Mouse (Mus musculus) midbrain, embryonic 16.5 days (tissue): ENCODE data around the gene Relch. TPM values are rescaled to one million over a fixed set of nuclear protein-coding genes. Genes with fewer than 3 reads are reported as not detected.
"Not testable (repeated sequence)": the region's sequence is repeated elsewhere in the genome, so short reads cannot be mapped to it uniquely, and the experiment has no call there.

Experiments
- ATAC-seq: fragments of 200-750 bp; cut with Nextera tagmentation; 2 replicates; pipeline ENCODE4 v1.8.0; 2017; ENCODE audit warnings: moderate TSS enrichment
- H3K27ac ChIP-seq: fragments of 300-500 bp; sonication (generic); 2 replicates; pipeline ENCODE4 v1.5.1; 2014; ENCODE audit warnings: mild to moderate bottlenecking, low read length, mixed read lengths
- H3K27me3 ChIP-seq: fragments of 300-500 bp; sonication (generic); 2 replicates; pipeline ENCODE4 v1.6.1; 2014; ENCODE audit warnings: low read depth, low read length, mixed read lengths; ENCODE audit not compliant: control insufficient read depth, insufficient read depth
- H3K36me3 ChIP-seq: fragments of 300-500 bp; sonication (generic); 2 replicates; pipeline ENCODE4 v1.6.1; 2014; ENCODE audit warnings: mild to moderate bottlenecking, low read length, moderate library complexity, mixed read lengths; ENCODE audit not compliant: control insufficient read depth, insufficient read depth
- H3K4me1 ChIP-seq: fragments of 300-500 bp; sonication (generic); 2 replicates; pipeline ENCODE4 v1.6.1; 2014; ENCODE audit warnings: mild to moderate bottlenecking, low read length, mixed read lengths; ENCODE audit not compliant: control insufficient read depth, insufficient read depth
- H3K4me2 ChIP-seq: fragments of 300-500 bp; sonication (generic); 2 replicates; pipeline ENCODE4 v1.6.1; 2014; ENCODE audit warnings: mild to moderate bottlenecking, low read length, mixed read lengths
- H3K4me3 ChIP-seq: fragments of 300-500 bp; sonication (generic); 2 replicates; pipeline ENCODE4 v1.5.1; 2014; ENCODE audit warnings: low read depth, mild to moderate bottlenecking, low read length, moderate library complexity, mixed read lengths
- H3K9ac ChIP-seq: fragments of 300-500 bp; sonication (generic); 2 replicates; pipeline ENCODE4 v1.6.1; 2014; ENCODE audit warnings: low read depth, low read length, mixed read lengths
- H3K9me3 ChIP-seq: fragments of 300-500 bp; sonication (generic); replicated peaks from 2 replicates; pipeline ENCODE4 v1.6.1; 2014; ENCODE audit warnings: mild to moderate bottlenecking, low read length, mixed read lengths; ENCODE audit not compliant: control insufficient read depth, poor library complexity, severe bottlenecking
- WGBS: fragments of 180-500 bp; shearing (Covaris S2); extraction: QIAGEN DNeasy Blood & Tissue Kit; methylation state at CpG from one replicate; pipeline ENCODE4 v1.1.7; 2014; 5-methylcytosine and 5-hydroxymethylcytosine counted together
- polyA plus RNA-seq: library from polyadenylated mRNA; unstranded; fragments of >200 nt; fragmentation: Nextera tagmentation; extraction: Ambion mirVana; gene quantifications from 2 replicates; pipeline ENCODE4 v1.2.1, GENCODE M21; 2015

The Relch gene
- polyA plus RNA-seq, 1 experiment from 2014 or later, result 45.0 TPM

- Histone ChIP-seq H3K9me3 (no peaks in the 10 kb centered on the region), H3K4me3 (no peak overlapping the region), H3K36me3 (peaks cover 17% of the 10 kb centered on the region), H3K4me1 (no peaks in the 10 kb centered on the region), H3K27ac (no peak overlapping the region), H3K27me3 (no peaks in the 10 kb centered on the region), H3K9ac (no peak overlapping the region), H3K4me2 (no peak overlapping the region)
- ATAC-seq, result no peak
- 91% methylated on average over 1 of the region's 1 CpGs for whole genome bisulfite sequencing
Observed at GRCm38 (mm10) chr1:105752944-105753343, 89.3 kb downstream of the Relch start.

GRCm38 (mm10) chr1:105758798-105759197 lies 95.1 kb downstream of the Relch start:
- H3K27me3 ChIP-seq, result no peaks in the 10 kb centered on the region
- no peak overlapping the region for H3K27ac ChIP-seq
- no peak overlapping the region for H3K9ac ChIP-seq
- WGBS, result 95% methylated on average over 4 of the region's 4 CpGs
- no peak overlapping the region for H3K4me2 ChIP-seq
- no peak overlapping the region for H3K4me3 ChIP-seq
- H3K9me3 ChIP-seq, result no peaks in the 10 kb centered on the region
- peak; percentile 11; the same call in 1 of the 2 replicates for ATAC-seq
- H3K36me3 ChIP-seq, result no peaks in the 10 kb centered on the region
- H3K4me1 ChIP-seq, result no peaks in the 10 kb centered on the region

DNA sequence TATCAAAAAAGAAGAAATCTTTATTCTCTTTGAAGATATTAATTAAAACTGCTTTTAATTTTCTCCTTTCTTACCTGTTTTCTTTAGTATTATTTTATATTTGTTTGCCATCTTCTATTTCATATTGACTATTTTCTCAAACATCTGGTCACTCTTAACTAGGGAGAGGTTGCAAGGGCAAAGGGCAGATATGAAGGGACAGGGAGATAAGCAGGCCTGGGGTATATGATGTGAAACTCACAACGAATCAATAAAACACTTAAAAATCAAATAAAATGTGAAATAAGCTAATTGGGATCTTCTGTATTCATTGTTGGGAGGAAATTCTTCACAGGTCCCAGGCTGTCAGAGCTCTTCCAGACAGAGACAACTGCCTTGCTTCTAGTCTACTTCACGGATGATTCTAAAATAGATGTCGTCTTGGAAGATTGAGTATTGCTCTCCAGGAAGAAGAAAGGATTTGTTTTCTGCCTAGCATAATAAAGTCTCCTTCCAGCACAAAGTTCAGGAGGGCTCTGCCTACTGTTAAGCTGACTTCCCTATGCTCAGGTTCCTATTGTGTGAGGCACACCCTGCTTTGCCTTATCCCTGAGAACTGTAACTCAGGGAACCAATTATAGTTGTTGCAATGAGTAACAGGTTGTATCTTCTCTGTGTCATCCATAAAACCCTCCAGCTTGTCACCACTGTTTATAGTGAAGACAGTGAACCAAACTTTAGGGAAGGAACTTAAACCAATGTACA lies 95.9 kb downstream of the Relch start:
- Histone ChIP-seq H3K4me1 (no peaks in the 10 kb centered on the region), H3K27ac (no peak overlapping the region), H3K4me2 (no peak overlapping the region), H3K4me3 (no peak overlapping the region), H3K9me3 (no peaks in the 10 kb centered on the region), H3K36me3 (no peaks in the 10 kb centered on the region), H3K27me3 (no peaks in the 10 kb centered on the region), H3K9ac (no peak overlapping the region)
- WGBS, result 92% methylated on average over 3 of the region's 3 CpGs
- ATAC-seq, result no peak

DNA sequence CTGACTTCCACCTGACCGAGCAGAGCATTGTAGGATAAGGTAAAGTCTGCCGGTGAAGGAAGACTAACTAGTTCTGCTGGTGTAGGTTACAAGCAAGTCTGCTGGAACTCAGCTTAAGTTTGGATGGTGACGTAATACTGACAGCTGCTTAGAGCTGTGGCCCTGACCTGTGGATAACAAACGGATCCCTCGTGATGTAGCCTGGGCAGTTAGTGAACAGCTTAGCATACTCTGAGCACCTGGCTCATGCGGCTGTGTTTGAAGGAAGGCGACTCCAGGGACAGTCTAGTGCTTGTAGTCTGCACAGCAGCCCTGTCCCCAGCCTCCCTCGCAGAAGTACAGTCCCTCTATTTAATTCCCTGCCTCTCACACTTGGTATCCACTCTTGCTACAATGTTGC lies 101.9 kb downstream of the Relch start:
- WGBS, result 79% methylated on average over 8 of the region's 8 CpGs
- Histone ChIP-seq H3K36me3 (no peaks in the 10 kb centered on the region), H3K9ac (no peak overlapping the region), H3K27me3 (no peaks in the 10 kb centered on the region), H3K4me2 (no peak overlapping the region), H3K27ac (no peak overlapping the region), H3K9me3 (no peaks in the 10 kb centered on the region), H3K4me1 (no peaks in the 10 kb centered on the region), H3K4me3 (no peak overlapping the region)
- no peak for ATAC-seq

DNA sequence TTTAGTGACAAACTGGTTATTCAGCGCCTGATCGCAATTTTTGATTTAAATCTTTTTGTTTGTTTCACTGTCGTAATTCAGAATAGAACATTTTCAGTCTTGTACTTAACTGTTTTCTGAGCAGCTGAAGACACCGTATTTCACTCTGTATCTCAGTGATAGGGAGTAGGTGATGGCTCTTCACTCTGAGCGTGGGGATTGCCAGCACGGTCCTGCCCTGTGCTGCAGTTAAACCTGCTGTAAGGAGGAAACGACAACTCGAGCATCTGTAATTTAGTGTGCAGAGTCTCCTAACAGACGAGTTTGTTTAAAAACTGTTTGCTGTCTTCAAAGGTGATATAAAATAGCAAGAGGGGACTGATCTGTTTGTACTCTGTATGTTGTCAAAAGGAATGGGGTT lies 102.4 kb downstream of the Relch start:
- H3K36me3 ChIP-seq, H3K27me3 ChIP-seq, H3K4me1 ChIP-seq, H3K27ac ChIP-seq, H3K9ac ChIP-seq, H3K9me3 ChIP-seq, H3K4me3 ChIP-seq, H3K4me2 ChIP-seq, ATAC-seq: not testable (repeated sequence)
- WGBS, result 88% methylated on average over 9 of the region's 9 CpGs

DNA sequence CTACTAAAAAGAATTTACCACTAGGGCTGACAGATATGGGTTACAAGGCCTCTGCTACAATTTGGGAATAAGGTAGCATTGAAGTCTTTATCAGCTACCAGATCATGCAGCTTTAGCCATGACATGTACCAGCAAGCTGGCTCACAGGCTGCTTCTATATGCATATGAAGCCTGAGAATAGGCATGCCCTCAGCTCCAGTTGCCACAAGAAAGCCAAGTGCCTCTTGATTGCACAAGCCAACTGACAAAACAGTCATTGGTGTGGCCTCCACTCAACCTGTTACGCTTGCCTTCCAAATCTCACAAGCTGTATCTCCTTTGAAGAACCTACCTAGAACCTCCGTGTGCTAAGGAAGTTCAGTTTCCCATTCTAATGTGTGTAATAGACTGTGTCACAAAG lies 104.7 kb downstream of the Relch start:
- no peak overlapping the region for H3K9ac ChIP-seq
- no peak overlapping the region for H3K27ac ChIP-seq
- H3K4me1 ChIP-seq, result no peaks in the 10 kb centered on the region
- H3K4me3 ChIP-seq, result no peak overlapping the region
- 86% methylated on average over 2 of the region's 2 CpGs for WGBS
- no peak overlapping the region for H3K4me2 ChIP-seq
- H3K9me3 ChIP-seq, result no peaks in the 10 kb centered on the region
- no peak for ATAC-seq
- H3K36me3 ChIP-seq, result no peaks in the 10 kb centered on the region
- no peaks in the 10 kb centered on the region for H3K27me3 ChIP-seq

GRCm38 (mm10) chr1:105770685-105771084 lies 107.0 kb downstream of the Relch start:
- H3K27me3 ChIP-seq, result no peaks in the 10 kb centered on the region
- no peaks in the 10 kb centered on the region for H3K36me3 ChIP-seq
- H3K4me1 ChIP-seq, result no peaks in the 10 kb centered on the region
- no peak overlapping the region for H3K4me3 ChIP-seq
- WGBS, result 85% methylated on average over 2 of the region's 2 CpGs
- no peak for ATAC-seq
- H3K9me3 ChIP-seq, result no peaks in the 10 kb centered on the region
- no peak overlapping the region for H3K27ac ChIP-seq
- no peak overlapping the region for H3K4me2 ChIP-seq
- H3K9ac ChIP-seq, result no peak overlapping the region

DNA sequence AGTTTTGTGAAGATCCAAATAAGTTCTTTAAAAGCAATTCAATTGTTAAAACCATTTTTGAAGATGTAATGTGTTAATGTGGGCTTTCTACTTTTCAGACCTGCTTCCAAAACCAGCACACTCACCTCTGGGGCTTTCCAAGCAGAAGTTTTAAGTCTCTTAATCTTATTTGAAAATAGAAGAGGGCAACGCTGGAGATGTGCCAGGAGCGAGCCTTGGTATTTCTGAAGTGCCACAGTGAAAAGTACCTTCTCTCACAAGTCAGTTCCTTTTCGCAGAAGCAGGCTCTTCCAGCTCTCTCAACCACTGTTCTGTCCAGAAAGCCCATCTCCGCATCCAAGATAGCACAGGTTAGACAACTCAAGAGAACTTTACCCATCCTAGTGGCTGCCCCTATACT lies 112.8 kb downstream of the Relch start:
- Histone ChIP-seq H3K9me3 (no peaks in the 10 kb centered on the region), H3K27me3 (peaks cover 5% of the 10 kb centered on the region), H3K4me1 (peaks cover 9% of the 10 kb centered on the region), H3K4me3 (no peak overlapping the region), H3K36me3 (no peaks in the 10 kb centered on the region), H3K27ac (no peak overlapping the region), H3K4me2 (no peak overlapping the region), H3K9ac (no peak overlapping the region)
- no peak for ATAC-seq
- 93% methylated on average over 4 of the region's 4 CpGs for WGBS

DNA sequence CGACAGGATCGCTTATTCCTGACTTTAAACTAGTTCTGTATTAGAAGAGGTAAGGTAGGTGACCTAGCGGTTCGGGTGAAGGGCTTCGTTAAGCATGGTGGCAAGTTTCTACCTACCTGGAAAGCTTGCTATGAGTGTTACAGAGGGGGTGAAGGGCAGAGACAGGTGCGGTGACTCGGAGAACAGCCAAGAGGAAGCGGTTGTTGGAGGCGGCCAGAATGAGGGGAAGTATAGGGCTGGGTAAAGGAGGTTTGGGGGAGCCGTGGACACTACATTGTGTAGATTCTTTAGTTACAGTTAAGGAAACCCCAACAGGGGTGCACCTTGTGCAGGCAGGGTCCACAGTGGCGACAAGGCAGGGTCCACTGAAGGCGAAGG lies 116.4 kb downstream of the Relch start:
- Histone ChIP-seq H3K4me2 (peak overlapping the region; percentile 95), H3K4me1 (peaks cover 11% of the 10 kb centered on the region), H3K4me3 (peak overlapping the region; percentile 72), H3K9me3 (no peaks in the 10 kb centered on the region), H3K27me3 (peaks cover 8% of the 10 kb centered on the region), H3K27ac (no peak overlapping the region), H3K36me3 (no peaks in the 10 kb centered on the region), H3K9ac (peak overlapping the region; percentile 82)
- WGBS, result 38% methylated on average over 12 of the region's 12 CpGs
- no peak; the same call in 1 of the 2 replicates for ATAC-seq
